Mouse (Mus musculus) brain, embryonic 18.5 days (tissue): ENCODE data around the gene Ddr2.

Source experiments
- DNase-seq: peaks from one replicate; pipeline ENCODE4 v3.0.0-alpha.2; 2012; ENCODE audit warnings: low read depth, low spot score

Ddr2 gene

GRCm38 (mm10) chr1:169948280-169948679 is 162.3 kb downstream of the Ddr2 start:
- no peak for DNase-seq

GRCm38 (mm10) chr1:169947654-169948053 is 162.9 kb downstream of the Ddr2 start:
- DNase-seq: no peak

GRCm38 (mm10) chr1:169946004-169946403 is 164.6 kb downstream of the Ddr2 start:
- DNase-seq: no peak

- no peak for DNase-seq
These were observed 171.2 kb downstream of the Ddr2 start for GRCm38 (mm10) chr1:169939345-169939744.

- peak; percentile 51 for DNase-seq
These were observed 176.4 kb downstream of the Ddr2 start for GRCm38 (mm10) chr1:169934005-169934725.

- DNase-seq: no peak
These were observed 178.3 kb downstream of the Ddr2 start for GRCm38 (mm10) chr1:169932122-169932746.

- DNase-seq: no peak
These were observed 178.9 kb downstream of the Ddr2 start for GRCm38 (mm10) chr1:169931698-169932097.

GRCm38 (mm10) chr1:169928454-169928971 is 182.0 kb downstream of the Ddr2 start, which contains the start of gene Ccdc190:
Gene Ccdc190, plus strand, starts transcription at chr1:169928648.
- DNase-seq: no peak

- no peak for DNase-seq
These were observed 182.7 kb downstream of the Ddr2 start for GRCm38 (mm10) chr1:169927753-169928369.

GRCm38 (mm10) chr1:169924567-169924966 is 186.0 kb downstream of the Ddr2 start:
- DNase-seq: no peak
